Mouse (Mus musculus) CH12.LX (cell line): ENCODE data around the gene Elob.

ENCODE experiments used
- CHD1 ChIP-seq: IDR thresholded peaks from 2 replicates; pipeline ENCODE4 v1.6.1; 2012; ENCODE audit warnings: low read depth, low read length, improper control_type of control experiment, inconsistent platforms
- CTCF ChIP-seq, 2 experiments: IDR thresholded peaks in 1 of 2; conservative IDR thresholded peaks in 1 of 2; 2 replicates each; pipeline ENCODE4 v1.5.1; 2011 to 2012; ENCODE audit warnings: low read depth in 2 of 2, low read length in 2 of 2, improper control_type of control experiment in 1 of 2, inconsistent platforms in 1 of 2, mild to moderate bottlenecking in 1 of 2, moderate library complexity in 1 of 2
- EP300 ChIP-seq: IDR thresholded peaks from 2 replicates; pipeline ENCODE4 v1.6.1; 2011; ENCODE audit warnings: low read length, improper control_type of control experiment
- IRF4 ChIP-seq: IDR thresholded peaks from 2 replicates; pipeline ENCODE4 v1.6.1; 2014; ENCODE audit warnings: low read depth, mild to moderate bottlenecking, inconsistent platforms, low read length, improper control_type of control experiment
- JUND ChIP-seq: conservative IDR thresholded peaks from 2 replicates; pipeline ENCODE4 v1.6.1; 2011; ENCODE audit warnings: low read depth, low read length, improper control_type of control experiment
- MAFK ChIP-seq: IDR thresholded peaks from 2 replicates; pipeline ENCODE4 v1.6.1; 2011; ENCODE audit warnings: low read length, improper control_type of control experiment; ENCODE audit not compliant: insufficient replicate concordance
- MAZ ChIP-seq: IDR thresholded peaks from 2 replicates; pipeline ENCODE4 v1.6.1; 2012; ENCODE audit warnings: low read depth, mild to moderate bottlenecking, inconsistent platforms, low read length, improper control_type of control experiment, moderate library complexity
- MYC ChIP-seq: IDR thresholded peaks from 2 replicates; pipeline ENCODE4 v1.6.1; 2011; ENCODE audit warnings: low read depth, mild to moderate bottlenecking, improper control_type of control experiment, low read length
- POLR2A ChIP-seq: IDR thresholded peaks from 2 replicates; pipeline ENCODE4 v1.6.1; 2011; ENCODE audit warnings: low read depth, mild to moderate bottlenecking, improper control_type of control experiment, low read length
- RCOR1 ChIP-seq: conservative IDR thresholded peaks from 2 replicates; pipeline ENCODE4 v1.6.1; 2012; ENCODE audit warnings: low read depth, mild to moderate bottlenecking, inconsistent platforms, low read length, improper control_type of control experiment
- SIN3A ChIP-seq: IDR thresholded peaks from 2 replicates; pipeline ENCODE4 v1.6.1; 2012; ENCODE audit warnings: low read length, improper control_type of control experiment, inconsistent platforms
- TBP ChIP-seq: conservative IDR thresholded peaks from 2 replicates; pipeline ENCODE4 v1.6.1; 2011; ENCODE audit warnings: low read depth, low read length, improper control_type of control experiment
- UBTF ChIP-seq: IDR thresholded peaks from 2 replicates; pipeline ENCODE4 v1.6.1; 2012; ENCODE audit warnings: low read depth, mild to moderate bottlenecking, inconsistent platforms, low read length, improper control_type of control experiment, moderate library complexity
- ZNF384 ChIP-seq: IDR thresholded peaks from 2 replicates; pipeline ENCODE4 v1.6.1; 2012; ENCODE audit warnings: low read depth, low read length, improper control_type of control experiment, inconsistent platforms

DNA sequence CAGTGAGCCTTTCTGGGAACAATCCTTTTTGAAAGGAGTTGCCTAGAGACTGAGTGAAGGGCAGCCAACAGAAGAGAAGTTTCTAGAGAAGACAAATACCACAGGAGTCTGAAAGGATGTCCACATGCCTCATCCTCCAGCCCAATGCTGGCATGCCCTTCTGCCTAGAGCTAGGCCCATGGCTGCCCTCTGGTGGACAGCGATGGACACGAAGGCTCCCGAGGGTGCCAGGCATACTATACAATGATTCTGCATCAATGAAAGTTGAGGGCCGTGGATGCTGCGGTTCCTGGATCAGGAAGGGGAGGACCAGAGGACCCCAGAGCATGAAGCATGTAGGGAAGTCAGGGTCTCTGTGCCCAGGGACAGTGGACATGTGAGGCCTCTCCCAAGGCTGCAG is 24.4 kb upstream of the Elob start:
- TF ChIP-seq MYC (no peak), ZNF384 (no peak), JUND (no peak), RCOR1 (no peak), POLR2A (no peak), CTCF (conservative IDR thresholded peaks at IDR 0.05 in 1 of 2, IDR thresholded peaks at IDR 0.05 in 1 of 2; ENCODE audit: low read depth in 2 of 2, low read length in 2 of 2) (peak; percentile 35 to 82), MAFK (no peak), TBP (no peak), CHD1 (no peak), MAZ (no peak), UBTF (no peak), IRF4 (no peak), EP300 (no peak), SIN3A (no peak)
